Mouse (Mus musculus) cerebellum, adult 2 months (tissue): ENCODE results near the gene Fosb. TPM values are rescaled to one million over a fixed set of nuclear protein-coding genes. Genes with fewer than 3 reads are reported as not detected.

ENCODE experiments used
- DNase-seq, 2 experiments: peaks; one replicate each; pipeline ENCODE4 v3.0.0; 2021
- H3K27ac ChIP-seq: fragments of 200-500 bp; 2 replicates; pipeline ENCODE4 v1.5.1; 2012; ENCODE audit warnings: low read length, control low read depth, inconsistent platforms; ENCODE audit not compliant: insufficient read depth
- H3K27me3 ChIP-seq: fragments of 200-500 bp; 2 replicates; pipeline ENCODE4 v1.6.1; 2012; ENCODE audit warnings: inconsistent platforms, mild to moderate bottlenecking, low read length, moderate library complexity; ENCODE audit not compliant: control insufficient read depth, insufficient read depth
- H3K4me1 ChIP-seq: fragments of 200-500 bp; 2 replicates; pipeline ENCODE4 v1.6.1; 2011; ENCODE audit warnings: low read length; ENCODE audit not compliant: control insufficient read depth, insufficient read depth
- H3K4me3 ChIP-seq: fragments of 200-500 bp; replicated peaks from 2 replicates; pipeline ENCODE3; 2011; ENCODE audit warnings: mild to moderate bottlenecking, low read depth, low read length, control low read depth; ENCODE audit not compliant: insufficient read depth
- CTCF ChIP-seq: fragments of 200-500 bp; IDR thresholded peaks from 2 replicates; pipeline ENCODE4 v1.5.1; 2011; ENCODE audit warnings: low read depth, mild to moderate bottlenecking, control low read depth, low read length, moderate library complexity, borderline replicate concordance; ENCODE audit not compliant: insufficient read depth
- POLR2A ChIP-seq: fragments of 200-500 bp; IDR thresholded peaks from 2 replicates; pipeline ENCODE4 v1.6.1; 2011; ENCODE audit warnings: low read length, control low read depth, borderline replicate concordance; ENCODE audit not compliant: insufficient read depth
- WGBS: fragments of 180-500 bp; shearing (Covaris S2); methylation state at CpG from one replicate; pipeline ENCODE4 v1.1.7; 2018; 5-methylcytosine and 5-hydroxymethylcytosine counted together
- polyA plus RNA-seq: library from polyadenylated mRNA; depleted of rRNA; stranded (reverse); fragments of >200 nt; gene quantifications from 2 replicates; pipeline ENCODE4 v1.2.3, GENCODE M21; 2012; rRNA removed

Gene Fosb
- polyA plus RNA-seq = 0.67 and 0.71 TPM in 2 replicates

DNA sequence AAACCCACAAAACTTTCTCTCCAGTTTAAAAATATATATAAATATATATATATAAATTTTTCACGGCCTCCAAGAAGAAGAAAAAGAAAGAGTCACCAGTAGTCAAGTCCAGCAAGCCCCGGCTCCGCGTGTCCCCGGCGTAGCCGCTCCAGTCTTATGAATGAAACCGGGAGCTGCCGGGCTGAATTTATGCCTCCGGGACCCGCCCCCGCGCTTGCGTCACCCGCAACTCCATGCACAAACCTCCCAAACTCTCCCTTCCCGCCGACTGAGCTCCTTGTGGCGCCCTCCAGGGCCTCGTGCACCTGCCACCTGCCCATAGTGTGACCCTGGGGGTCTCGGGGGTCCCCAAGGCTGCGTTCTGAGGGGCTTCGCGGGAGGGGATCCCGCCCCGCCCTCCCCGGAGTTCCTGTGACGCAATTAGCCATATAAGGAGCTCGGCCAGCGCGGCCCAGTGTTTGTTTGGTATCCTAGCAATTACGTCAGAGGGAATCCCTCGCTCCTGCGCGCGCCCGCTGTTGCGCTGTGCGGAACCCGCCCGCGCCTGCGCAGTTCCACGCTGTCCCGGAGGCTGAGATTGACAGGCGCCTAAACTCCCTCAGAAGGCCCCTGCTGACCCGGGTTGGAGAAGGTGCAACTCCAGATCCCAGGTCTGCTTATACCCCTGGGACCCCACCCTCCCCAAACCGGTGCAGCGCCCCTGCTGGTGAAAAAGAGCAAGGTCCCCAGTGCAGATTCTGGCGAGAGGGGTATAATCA lies at the start of gene Fosb:
Fosb (minus strand) TSS at position 168 of the 758 bp plus-strand sequence.
- peaks cover 3% of the 10 kb centered on the region; the same call in 1 of the 2 replicates for H3K4me1 ChIP-seq
- H3K27me3 ChIP-seq = no peaks in the 10 kb centered on the region; the same call in 1 of the 2 replicates
- peak; percentile 97 for DNase-seq
- TF ChIP-seq POLR2A (peak; percentile 22; the same call in 1 of the 2 replicates), CTCF (peak; percentile 44; the same call in 1 of the 2 replicates)
- no peak within 1 kb of the TSS for H3K27ac ChIP-seq
- peak within 1 kb of the TSS; percentile 74 for H3K4me3 ChIP-seq
- WGBS = under 1% methylated on average over 49 of the region's 49 CpGs

DNA sequence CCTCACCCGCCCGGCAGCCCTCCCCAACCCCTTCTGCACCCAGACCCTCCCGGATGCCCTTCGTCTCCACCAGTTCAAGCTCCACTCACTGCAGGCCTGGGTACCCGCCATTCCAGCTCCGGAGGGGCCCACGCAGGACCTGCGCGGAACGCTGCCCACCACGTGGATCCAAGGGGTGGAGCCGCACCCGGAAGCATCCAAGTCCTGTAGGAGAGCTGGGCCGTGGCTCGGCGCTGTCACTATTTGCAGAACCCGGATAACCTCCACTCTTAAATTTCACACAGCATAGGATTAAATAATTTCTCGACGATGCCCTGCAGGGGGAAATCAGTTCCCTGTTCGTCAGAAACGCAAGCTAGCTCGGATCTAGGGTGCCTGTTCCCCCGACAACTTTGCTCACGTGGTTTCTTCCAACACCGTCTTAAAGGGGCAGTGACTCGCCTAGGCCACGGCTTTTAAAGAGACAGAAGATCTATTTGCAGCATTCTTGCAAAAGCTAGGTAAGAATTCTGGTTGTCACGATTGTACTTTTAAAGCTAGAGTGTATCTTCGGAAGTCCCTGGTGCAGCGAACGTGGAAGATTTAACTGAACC lies 49.5 kb upstream of the Fosb start, which contains the start of the genes Cd3eap and Ppp1r13l:
Cd3eap (minus strand) TSS at position 185 of the 593 bp plus-strand sequence.
Ppp1r13l (plus strand) TSS at position 451 of the 593 bp plus-strand sequence.
- Histone ChIP-seq H3K4me3 (peak within 1 kb of the TSS; percentile 96), H3K27ac (peak within 1 kb of the TSS; percentile 53; the same call in 1 of the 2 replicates)
- peak; percentile 86 to 90 for DNase-seq

GRCm38 (mm10) chr7:19358634-19359033 lies 48.8 kb upstream of the Fosb start:
- Histone ChIP-seq H3K27ac (no peak overlapping the region), H3K4me1 (0 out of 2 replicates have a peak, but pooled peaks cover 5% of the 10 kb centered on the region), H3K4me3 (peak overlapping the region; percentile 96), H3K27me3 (no peaks in the 10 kb centered on the region)
- WGBS = 14% methylated on average over 13 of the region's 13 CpGs
- DNase-seq = no peak
- TF ChIP-seq CTCF = no peak
- TF ChIP-seq POLR2A = no peak

More for the DNA sequence above, 49.5 kb upstream of the Fosb start, which contains the start of the genes Cd3eap and Ppp1r13l:
- TF ChIP-seq CTCF = no peak
- peak; percentile 92 for TF ChIP-seq POLR2A
- Histone ChIP-seq H3K27me3 (no peaks in the 10 kb centered on the region), H3K4me1 (0 out of 2 replicates have a peak, but pooled peaks cover 5% of the 10 kb centered on the region)
- under 1% methylated on average over 31 of the region's 31 CpGs for WGBS

DNA sequence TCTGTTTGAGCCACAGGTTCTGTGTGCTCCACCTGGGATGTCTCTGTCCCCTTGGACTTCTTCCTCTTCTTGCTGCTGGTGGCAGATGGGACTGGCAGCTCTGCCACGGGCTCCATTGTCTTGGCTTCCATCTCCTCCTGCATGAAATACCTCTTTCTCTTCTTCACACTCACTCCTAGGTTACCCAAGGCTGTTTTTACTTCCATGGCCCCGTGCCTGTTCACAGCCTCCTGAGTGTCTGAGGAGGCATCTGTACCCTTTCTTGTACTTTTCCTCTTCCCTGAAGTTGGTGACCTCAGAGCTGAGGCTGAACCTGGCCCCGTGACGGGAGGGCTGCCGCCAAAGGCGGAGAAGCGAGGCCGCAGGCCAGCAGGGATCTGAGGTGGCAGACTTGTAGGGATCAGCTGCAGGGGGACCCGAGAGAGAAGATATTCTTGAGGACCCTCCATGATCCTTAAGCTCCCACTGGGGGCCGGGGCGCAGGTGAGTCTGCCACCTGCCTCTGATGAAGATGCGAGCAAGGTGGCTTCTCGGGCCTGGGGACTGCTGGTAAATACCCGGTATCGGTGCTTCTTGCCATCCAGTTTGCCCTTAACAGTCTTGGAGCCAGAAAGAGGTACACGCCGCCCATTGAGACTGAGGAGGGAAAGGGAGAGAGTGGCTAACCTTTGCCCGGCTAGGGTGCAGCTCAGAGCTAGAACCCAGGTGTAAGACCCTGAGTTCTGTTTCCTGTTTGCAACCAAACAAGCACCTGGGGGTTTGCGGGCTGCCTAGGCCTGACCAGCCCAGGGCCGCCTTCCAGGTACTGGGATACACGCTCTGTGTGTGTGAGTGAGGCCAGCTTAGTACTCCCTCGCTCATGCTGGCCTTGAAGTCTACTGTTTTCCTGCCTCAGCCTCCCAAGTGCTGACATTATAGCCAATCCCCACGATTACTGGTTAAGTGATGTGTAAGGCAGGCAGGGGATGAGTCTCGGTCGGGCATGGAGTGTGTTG lies 47.8 kb upstream of the Fosb start:
- Histone ChIP-seq H3K4me3 (no peak overlapping the region), H3K27ac (no peak overlapping the region), H3K27me3 (no peaks in the 10 kb centered on the region), H3K4me1 (0 out of 2 replicates have a peak, but pooled peaks cover 5% of the 10 kb centered on the region)
- no peak for TF ChIP-seq CTCF
- no peak for TF ChIP-seq POLR2A
- 81% methylated on average over 25 of the region's 25 CpGs for WGBS
- no peak for DNase-seq

- DNase-seq = no peak
- H3K27me3 ChIP-seq = no peaks in the 10 kb centered on the region
- TF ChIP-seq POLR2A (no peak), CTCF (no peak)
- 0 out of 2 replicates have a peak, but pooled peaks cover 5% of the 10 kb centered on the region for H3K4me1 ChIP-seq
- 56% methylated on average over 10 of the region's 10 CpGs for WGBS
- no peak overlapping the region for H3K4me3 ChIP-seq
- no peak overlapping the region for H3K27ac ChIP-seq
These were observed 46.5 kb upstream of the Fosb start for GRCm38 (mm10) chr7:19356311-19356710.

GRCm38 (mm10) chr7:19354991-19355390 lies 45.1 kb upstream of the Fosb start:
- 80% methylated on average over 5 of the region's 5 CpGs for WGBS
- 0 out of 2 replicates have a peak, but pooled peaks cover 5% of the 10 kb centered on the region for H3K4me1 ChIP-seq
- no peak overlapping the region for H3K4me3 ChIP-seq
- H3K27me3 ChIP-seq = no peaks in the 10 kb centered on the region
- no peak for DNase-seq
- no peak overlapping the region for H3K27ac ChIP-seq
- TF ChIP-seq POLR2A (no peak), CTCF (no peak)

- H3K4me1 ChIP-seq = no peaks in the 10 kb centered on the region
- no peaks in the 10 kb centered on the region for H3K27me3 ChIP-seq
- 94% methylated on average over 8 of the region's 8 CpGs for WGBS
- TF ChIP-seq POLR2A (no peak), CTCF (no peak)
- H3K27ac ChIP-seq = no peak overlapping the region
- no peak overlapping the region for H3K4me3 ChIP-seq
- DNase-seq = no peak
These were observed 40.4 kb upstream of the Fosb start for GRCm38 (mm10) chr7:19350221-19350620.
